Mouse (Mus musculus): ENCODE results near the gene Arhgap30. TPM values are rescaled to one million over a fixed set of nuclear protein-coding genes. Genes with fewer than 3 reads are reported as not detected.
A peak's percentile ranks its signal among the peaks of the same experiment; 100 is the strongest.

Arhgap30 gene
- 70.8 and 81.4 TPM in 2 replicates for total RNA-seq (2012; rRNA removed)
- total RNA-seq (2014; rRNA removed), result 52.0 and 55.9 TPM in 2 replicates
- polyA plus RNA-seq (2012; ENCODE audit: insufficient read length, low read depth), result 78.5 and 85.0 TPM in 2 replicates

GRCm38 (mm10) chr1:171388376-171389102 is at the start of gene Arhgap30:
Arhgap30 (plus strand) TSS chr1:171388954.
- Histone ChIP-seq H3K4me3 (replicated peaks in 1 of 3; ENCODE audit: low read depth in 2 of 3, low read length in 2 of 3, poor library complexity in 1 of 3) (peak within 1 kb of the TSS; percentile 70 to 96 (median 88)), H3K36me3 (replicated peaks in 1 of 2; ENCODE audit: control insufficient read depth in 1 of 2, insufficient read depth in 1 of 2, low read length in 1 of 2) (peaks cover 11 to 22% of the 10 kb centered on the region in 2 experiments), H3K79me2 (replicated peaks; ENCODE audit: control insufficient read depth, extremely low read depth, insufficient read depth, poor library complexity, severe bottlenecking) (peaks cover 40% of the 10 kb centered on the region), H3K9ac (ENCODE audit: insufficient read depth, low read depth) (peak within 1 kb of the TSS; percentile 93), H3K9me3 (replicated peaks; ENCODE audit: low read length) (no peaks in the 10 kb centered on the region), H3K27me3 (replicated peaks) (no peaks in the 10 kb centered on the region), H3K4me1 (ENCODE audit: control insufficient read depth in 1 of 2, insufficient read depth in 2 of 2) (peaks cover 40 to 67% of the 10 kb centered on the region in 2 experiments), H3K4me2 (ENCODE audit: insufficient read depth, low read depth, poor library complexity, severe bottlenecking) (peak within 1 kb of the TSS; percentile 74), H3K27ac (ENCODE audit: insufficient read depth, low read depth) (peak within 1 kb of the TSS; percentile 85)
- dilution Hi-C loops (cut with MboI; ENCODE audit: extremely low pct_ligation_motif_present, extremely low pct_unique_long_range_greater_than_20kb, low sequenced_read_pairs) (no loop called here), in situ Hi-C loops (cut with MboI; ENCODE audit: low pct_ligation_motif_present, low pct_unique_long_range_greater_than_20kb, low sequenced_read_pairs) (no loop called here)
- peak; percentile 99 for DNase-seq (ENCODE audit: extremely low read depth)
- no peak for TF ChIP-seq UBTF (IDR thresholded peaks at IDR 0.05; ENCODE audit: low read depth, low read length)
- TF ChIP-seq MAFK (IDR thresholded peaks at IDR 0.05; ENCODE audit: insufficient replicate concordance, low read length), result 0 out of 2 replicates have a peak, but pooled peaks have one; percentile 64
- TF ChIP-seq TBP (conservative IDR thresholded peaks at IDR 0.05; ENCODE audit: low read depth, low read length), result peak; percentile 73; the same call in 1 of the 2 replicates
- TF ChIP-seq USF2 (conservative IDR thresholded peaks at IDR 0.05; ENCODE audit: low read depth, low read length), result no peak
- TF ChIP-seq SMC3 (IDR thresholded peaks at IDR 0.05; ENCODE audit: low read depth, low read length), result no peak
- peak; percentile 91 for TF ChIP-seq MAZ (IDR thresholded peaks at IDR 0.05; ENCODE audit: low read depth, low read length)
- TF ChIP-seq ETS1 (conservative IDR thresholded peaks at IDR 0.05; ENCODE audit: low read depth, low read length), result peak; percentile 98
- TF ChIP-seq HCFC1 (IDR thresholded peaks at IDR 0.05; ENCODE audit: low read depth, low read length), result peak; percentile 75
- peak; percentile 97 for TF ChIP-seq SIN3A (IDR thresholded peaks at IDR 0.05; ENCODE audit: low read length)
- peak; percentile 60 for TF ChIP-seq USF1 (IDR thresholded peaks at IDR 0.05; ENCODE audit: low read depth, low read length)
- TF ChIP-seq KAT2A (IDR thresholded peaks at IDR 0.05; ENCODE audit: insufficient replicate concordance, low read length), result no peak
- 0 out of 2 replicates have a peak, but pooled peaks have one; percentile 17 for TF ChIP-seq E2F4 (IDR thresholded peaks at IDR 0.05; ENCODE audit: insufficient replicate concordance, low read depth, low read length)
- TF ChIP-seq MYC (IDR thresholded peaks at IDR 0.05; ENCODE audit: low read depth, low read length), result peak; percentile 83
- TF ChIP-seq PAX5 (IDR thresholded peaks at IDR 0.05; ENCODE audit: low read length), result no peak
- peak; percentile 69 for TF ChIP-seq MEF2A (IDR thresholded peaks at IDR 0.05; ENCODE audit: borderline replicate concordance, low read depth, low read length)
- TF ChIP-seq POLR2A (IDR thresholded peaks at IDR 0.05; ENCODE audit: low read depth, low read length), result peak; percentile 86
- no peak; the same call in 1 of the 2 replicates for TF ChIP-seq POLR2AphosphoS2 (IDR thresholded peaks at IDR 0.05; ENCODE audit: low read depth, low read length)
- peak; percentile 95 for TF ChIP-seq TCF12 (IDR thresholded peaks at IDR 0.05; ENCODE audit: low read depth, low read length)
- TF ChIP-seq GABPA (IDR thresholded peaks at IDR 0.05; ENCODE audit: insufficient replicate concordance, low read depth, low read length), result no peak
- peak; percentile 69; the same call in 1 of the 2 replicates for TF ChIP-seq RCOR1 (conservative IDR thresholded peaks at IDR 0.05; ENCODE audit: low read depth, low read length)
- TF ChIP-seq MAX (IDR thresholded peaks at IDR 0.05; ENCODE audit: low read length), result peak; percentile 47
- TF ChIP-seq JUND (conservative IDR thresholded peaks at IDR 0.05; ENCODE audit: low read depth, low read length), result peak; percentile 82; the same call in 1 of the 2 replicates
- TF ChIP-seq ZNF384 (IDR thresholded peaks at IDR 0.05; ENCODE audit: low read depth, low read length), result no peak
- TF ChIP-seq NELFE (IDR thresholded peaks at IDR 0.05; ENCODE audit: low read depth, low read length), result peak; percentile 67
- no peak for TF ChIP-seq ZKSCAN1 (IDR thresholded peaks at IDR 0.05; ENCODE audit: borderline replicate concordance, low read depth, low read length)
- TF ChIP-seq ELF1 (IDR thresholded peaks at IDR 0.05; ENCODE audit: low read depth, low read length), result peak; percentile 91
- no peak for TF ChIP-seq ZC3H11A (IDR thresholded peaks at IDR 0.05; ENCODE audit: low read depth, low read length)
- no peak for TF ChIP-seq CTCF (conservative IDR thresholded peaks at IDR 0.05 in 1 of 2, IDR thresholded peaks at IDR 0.05 in 1 of 2; ENCODE audit: low read depth in 2 of 2, low read length in 2 of 2)
- peak; percentile 56; the same call in 1 of the 2 replicates for TF ChIP-seq JUN (IDR thresholded peaks at IDR 0.05; ENCODE audit: insufficient read depth, low read depth, low read length)
- TF ChIP-seq IRF4 (IDR thresholded peaks at IDR 0.05; ENCODE audit: low read depth, low read length), result peak; percentile 97
- TF ChIP-seq RAD21 (IDR thresholded peaks at IDR 0.05; ENCODE audit: low read depth, low read length), result no peak
- peak; percentile 90; the same call in 1 of the 2 replicates for TF ChIP-seq CHD1 (IDR thresholded peaks at IDR 0.05; ENCODE audit: low read depth, low read length)
- peak; percentile 85 for TF ChIP-seq BHLHE40 (IDR thresholded peaks at IDR 0.05; ENCODE audit: low read depth, low read length)
- peak; percentile 67 for TF ChIP-seq CHD2 (IDR thresholded peaks at IDR 0.05; ENCODE audit: low read length)
- no peak; the same call in 1 of the 2 replicates for TF ChIP-seq MXI1 (IDR thresholded peaks at IDR 0.05; ENCODE audit: low read depth, low read length)
- peak; percentile 95 for TF ChIP-seq EP300 (IDR thresholded peaks at IDR 0.05; ENCODE audit: low read length)
- peak; percentile 19; the same call in 1 of the 2 replicates for TF ChIP-seq ZMIZ1 (IDR thresholded peaks at IDR 0.05; ENCODE audit: low read depth, low read length)
- TF ChIP-seq NRF1 (IDR thresholded peaks at IDR 0.05; ENCODE audit: low read depth, low read length), result peak; percentile 22; the same call in 1 of the 2 replicates

Measured in CH12.LX (cell line).